Mouse (Mus musculus) spleen, adult 2 months (tissue): ENCODE measurements around the gene Mas1.

Experiments
- CTCF ChIP-seq: fragments of 200-500 bp; IDR thresholded peaks from 2 replicates; pipeline ENCODE4 v1.5.1; 2011; ENCODE audit warnings: mild to moderate bottlenecking, inconsistent platforms; ENCODE audit not compliant: insufficient read depth, insufficient read length, insufficient replicate concordance; ENCODE audit errors: extremely low read depth
- POLR2A ChIP-seq: fragments of 200-500 bp; IDR thresholded peaks from 2 replicates; pipeline ENCODE4 v1.6.1; 2011; ENCODE audit warnings: low read depth, low read length, inconsistent platforms

GRCm38 (mm10) chr17:12903372-12904333 lies 35.7 kb upstream of the Mas1 start:
- TF ChIP-seq POLR2A, result no peak
- no peak for TF ChIP-seq CTCF
